In genomic region chr14:29038246-29038645, GRCm38 (mm10) we compare ENCODE assay signal across 32 mouse cellular contexts. TPM values are rescaled to one million over a fixed set of nuclear protein-coding genes. Genes with fewer than 3 reads are reported as not detected.
DNase-seq lines count a peak whose midpoint lies in the region; ATAC-seq and TF ChIP-seq lines count a peak whose summit lies in the region.
"Had no signal": no experiment of that assay in that cellular context is flagged by ENCODE, and none has a peak within 500 bp of the region (broad histone marks: within the 10 kb centered on the region; RNA-seq: fewer than 3 reads in every experiment).

No protein-coding gene starts in this region.

- no peak overlapping the region for H3K27ac ChIP-seq in forebrain, embryonic 11.5 days (ENCODE audit: low read depth, low read length)
- H3K27ac ChIP-seq in forebrain, embryonic 10.5 days, result no peak overlapping the region
- no peak overlapping the region for H3K27ac ChIP-seq in forebrain, embryonic 14.5 days (ENCODE audit: low read depth, low read length)
- no peak overlapping the region for H3K27ac ChIP-seq in forebrain, postnatal 0 days (ENCODE audit: low read depth, low read length)
- H3K27ac ChIP-seq: embryonic facial prominence, embryonic 10.5 days; embryonic facial prominence, embryonic 13.5 days; gastrocnemius, adult 2 months; heart, embryonic 15.5 days; intestine, embryonic 15.5 days had no signal

- H3K9ac ChIP-seq in forebrain, embryonic 11.5 days (ENCODE audit: low read length), result no peak overlapping the region
- H3K9ac ChIP-seq in forebrain, embryonic 14.5 days (ENCODE audit: low read length), result no peak overlapping the region
- no peak overlapping the region for H3K9ac ChIP-seq in forebrain, postnatal 0 days
- H3K9ac ChIP-seq: embryonic facial prominence, embryonic 13.5 days; heart, embryonic 12.5 days; heart, embryonic 15.5 days; intestine, embryonic 15.5 days had no signal

- no peak overlapping the region for H3K4me2 ChIP-seq in forebrain, embryonic 11.5 days (ENCODE audit: low read depth, low read length, severe bottlenecking)
- no peak overlapping the region for H3K4me2 ChIP-seq in forebrain, embryonic 14.5 days (ENCODE audit: low read length)
- H3K4me2 ChIP-seq in forebrain, postnatal 0 days (ENCODE audit: low read depth), result no peak overlapping the region
- H3K4me2 ChIP-seq: embryonic facial prominence, embryonic 13.5 days; heart, embryonic 12.5 days; heart, embryonic 15.5 days; intestine, embryonic 15.5 days had no signal

- no peak for TF ChIP-seq CTCF in forebrain, postnatal 0 days (IDR thresholded peaks at IDR 0.05; ENCODE audit: low read depth)

- ATAC-seq in forebrain, embryonic 11.5 days (replicated peaks; ENCODE audit: low FRiP score), result peak; percentile 55; the same call in 1 of the 2 replicates
- ATAC-seq in forebrain, embryonic 14.5 days, result peak; percentile 26; the same call in 1 of the 2 replicates
- no peak for ATAC-seq in forebrain, postnatal 0 days
- ATAC-seq: hindbrain, embryonic 16.5 days; intestine, embryonic 15.5 days had no signal

- 28% methylated on average over 5 of the region's 5 CpGs for WGBS in forebrain, embryonic 11.5 days
- WGBS in forebrain, embryonic 10.5 days, result 53% methylated on average over 5 of the region's 5 CpGs
- WGBS in forebrain, embryonic 14.5 days, result 14% methylated on average over 5 of the region's 5 CpGs
- 24% methylated on average over 5 of the region's 5 CpGs for WGBS in forebrain, postnatal 0 days

- no peak for DNase-seq in forebrain, embryonic 11.5 days (ENCODE audit: low spot score)
- no peak for DNase-seq in forebrain, embryonic 10.5 days (ENCODE audit: extremely low spot score, low spot score)
- DNase-seq in forebrain, embryonic 14.5 days (ENCODE audit: low spot score), result peak; percentile 47
- no peak for DNase-seq in forebrain, postnatal 0 days
- peak; percentile 28 for DNase-seq in 3T3-L1 (ENCODE audit: low read depth, low spot score)
- no peak for DNase-seq in kidney, adult 11 months
- DNase-seq: adrenal gland, adult 2 months; adrenal gland, postnatal 14 days; B cell, adult 2 months; cerebellum, adult 11-12 months; cerebellum, adult 8-10 months; cerebellum, postnatal 10 days; cerebellum, postnatal 36 days; embryo, embryonic 11 days; gastrocnemius, adult 2 months; gastrocnemius, postnatal 14 days; heart, adult 18-20 months; heart, postnatal 10 days; heart, postnatal 36 days; kidney, adult 18-20 months; kidney, adult 9 months had no signal

- no peaks in the 10 kb centered on the region for H3K4me1 ChIP-seq in forebrain, embryonic 11.5 days (replicated peaks; ENCODE audit: control insufficient read depth, insufficient read depth, low read length)
- peaks cover 12% of the 10 kb centered on the region for H3K4me1 ChIP-seq in forebrain, embryonic 10.5 days
- H3K4me1 ChIP-seq in forebrain, embryonic 14.5 days (ENCODE audit: control insufficient read depth, insufficient read depth, low read length), result peaks cover 4% of the 10 kb centered on the region; the same call in 1 of the 2 replicates
- H3K4me1 ChIP-seq in forebrain, postnatal 0 days (ENCODE audit: insufficient read depth), result no peaks in the 10 kb centered on the region
- H3K4me1 ChIP-seq: intestine, embryonic 15.5 days had no signal

- H3K27me3 ChIP-seq in forebrain, embryonic 11.5 days (ENCODE audit: control insufficient read depth, insufficient read depth, low read length), result peaks cover 24% of the 10 kb centered on the region
- H3K27me3 ChIP-seq in forebrain, embryonic 10.5 days (ENCODE audit: poor library complexity, severe bottlenecking), result peaks cover 92% of the 10 kb centered on the region
- H3K27me3 ChIP-seq in forebrain, embryonic 14.5 days (replicated peaks; ENCODE audit: control insufficient read depth, insufficient read depth, low read length), result no peaks in the 10 kb centered on the region; the same call in 1 of the 2 replicates
- H3K27me3 ChIP-seq in forebrain, postnatal 0 days (ENCODE audit: insufficient read depth, low read length), result no peaks in the 10 kb centered on the region; the same call in 1 of the 2 replicates
- H3K27me3 ChIP-seq: CH12.LX; embryonic facial prominence, embryonic 13.5 days; heart, embryonic 12.5 days; heart, embryonic 15.5 days; intestine, embryonic 15.5 days had no signal

- no peaks in the 10 kb centered on the region for H3K36me3 ChIP-seq in forebrain, embryonic 11.5 days (ENCODE audit: control insufficient read depth, insufficient read depth, low read length)
- H3K36me3 ChIP-seq in forebrain, embryonic 10.5 days (replicated peaks), result no peaks in the 10 kb centered on the region
- H3K36me3 ChIP-seq in forebrain, embryonic 14.5 days (ENCODE audit: control insufficient read depth, insufficient read depth, low read length), result no peaks in the 10 kb centered on the region
- no peaks in the 10 kb centered on the region; the same call in 1 of the 2 replicates for H3K36me3 ChIP-seq in forebrain, postnatal 0 days (ENCODE audit: insufficient read depth)
- H3K36me3 ChIP-seq: embryonic facial prominence, embryonic 10.5 days; embryonic facial prominence, embryonic 13.5 days; G1E; heart, embryonic 12.5 days; heart, embryonic 15.5 days; intestine, embryonic 15.5 days had no signal

- H3K9me3 ChIP-seq in forebrain, embryonic 11.5 days (ENCODE audit: control insufficient read depth, low read length), result no peaks in the 10 kb centered on the region
- H3K9me3 ChIP-seq in forebrain, embryonic 10.5 days, result no peaks in the 10 kb centered on the region
- no peaks in the 10 kb centered on the region for H3K9me3 ChIP-seq in forebrain, embryonic 14.5 days (replicated peaks; ENCODE audit: control insufficient read depth, low read length)
- no peaks in the 10 kb centered on the region for H3K9me3 ChIP-seq in forebrain, postnatal 0 days (ENCODE audit: low read length)
- H3K9me3 ChIP-seq: embryonic facial prominence, embryonic 10.5 days; embryonic facial prominence, embryonic 13.5 days; heart, embryonic 12.5 days; heart, embryonic 15.5 days; intestine, embryonic 15.5 days had no signal

- H3K4me3 ChIP-seq in forebrain, embryonic 11.5 days (ENCODE audit: low read depth, low read length), result no peak overlapping the region
- no peak overlapping the region for H3K4me3 ChIP-seq in forebrain, embryonic 10.5 days
- H3K4me3 ChIP-seq in forebrain, embryonic 14.5 days (ENCODE audit: low read depth, low read length), result no peak overlapping the region
- H3K4me3 ChIP-seq in forebrain, postnatal 0 days (ENCODE audit: low read depth, low read length), result no peak overlapping the region
- H3K4me3 ChIP-seq: embryonic facial prominence, embryonic 10.5 days; embryonic facial prominence, embryonic 13.5 days; erythroblast, embryonic 14.5 days; gastrocnemius, adult 2 months; heart, embryonic 12.5 days; heart, embryonic 15.5 days; intestine, embryonic 15.5 days had no signal

RNA-seq across cellular contexts. Expression of gene Lrtm1, which starts 20.2 kb away (rescaled TPM):
- 0.36 and 0.55 TPM in 2 replicates for polyA plus RNA-seq in forebrain, embryonic 11.5 days (2014; fragmentation: Nextera tagmentation; extraction: Ambion mirVana)
- polyA plus RNA-seq in forebrain, embryonic 10.5 days (2016; fragmentation: Nextera tagmentation; extraction: Ambion mirVana), result 0.76 and 1.3 TPM in 2 replicates
- polyA plus RNA-seq in forebrain, embryonic 14.5 days (2014; fragmentation: Nextera tagmentation; extraction: Ambion mirVana), result 0.25 TPM in 1 of 2 replicates, not detected in the other
- under 0.01 TPM in 1 of 2 replicates, not detected in the other for total RNA-seq in forebrain, postnatal 0 days (2014; rRNA removed)
- polyA plus RNA-seq in forebrain, postnatal 0 days (2015; fragmentation: Nextera tagmentation; extraction: Ambion mirVana), result 0.02 TPM in 1 of 2 replicates, not detected in the other
- total RNA-seq: CH12.LX had no signal
- polyA plus RNA-seq: cortical plate, adult 2 months; frontal cortex, adult 2 months; G1E; intestine, embryonic 15.5 days had no signal

Comparison
In these comparisons a context has a peak if more than half of its experiments do, and no peak if none do; other contexts are left out.
1. DNase-seq: peak in forebrain, embryonic 14.5 days (single experiment) and 3T3-L1 (single experiment); none in forebrain, embryonic 11.5 days (single experiment), forebrain, embryonic 10.5 days (single experiment), forebrain, postnatal 0 days (single experiment) and kidney, adult 11 months (single experiment).